Comparison of ENCODE assay signal across 9 mouse cellular contexts in the genomic region with DNA sequence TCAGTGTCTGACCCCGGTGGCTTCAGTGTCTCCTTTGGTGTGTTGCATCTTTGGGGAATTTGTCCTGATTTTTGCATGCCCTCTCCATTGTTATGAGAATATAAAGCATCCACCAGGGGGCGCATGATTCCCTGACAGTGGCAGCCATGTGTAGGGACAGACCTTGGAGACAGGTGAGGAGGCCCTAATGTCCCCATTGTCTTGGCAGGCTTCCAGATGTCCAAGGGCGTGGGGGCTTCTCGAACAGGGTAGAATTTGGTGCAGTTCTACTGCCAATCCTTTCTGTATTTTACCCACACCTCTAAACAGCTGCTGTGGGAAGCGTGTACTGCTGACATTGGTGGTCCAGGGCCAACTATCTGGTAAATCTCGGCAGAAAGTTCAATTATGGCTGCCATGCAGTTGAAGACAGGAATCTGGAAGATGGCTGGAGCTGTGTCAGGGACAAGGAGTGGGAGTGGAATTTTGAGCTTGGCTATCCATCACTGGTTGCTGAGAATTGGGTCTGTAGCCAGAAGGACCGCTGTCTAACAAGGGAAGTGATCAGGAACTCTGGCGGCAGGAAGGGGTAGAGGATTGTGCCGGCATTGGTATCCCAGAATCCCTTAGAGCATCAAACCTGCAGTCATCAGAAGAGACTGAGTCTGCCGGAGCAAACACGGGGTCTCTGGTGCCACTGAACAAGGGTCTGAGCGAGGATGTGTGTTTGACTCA. TPM values are rescaled to one million over a fixed set of nuclear protein-coding genes. Genes with fewer than 3 reads are reported as not detected.
DNase-seq lines count a peak whose midpoint lies in the region; ATAC-seq and TF ChIP-seq lines count a peak whose summit lies in the region.
"Had no signal": no experiment of that assay in that cellular context is flagged by ENCODE, and none has a peak within 500 bp of the region (broad histone marks: within the 10 kb centered on the region; RNA-seq: fewer than 3 reads in every experiment).

No protein-coding gene starts in this region.

- no peak overlapping the region for H3K27ac ChIP-seq in liver, adult 2 months (replicated peaks; ENCODE audit: insufficient read depth, low read depth, low read length)

- TF ChIP-seq CTCF in liver, adult 2 months (IDR thresholded peaks at IDR 0.05; ENCODE audit: low read depth, low read length): peak; percentile 78

- DNase-seq in 3134 (ENCODE audit: extremely low read depth, insufficient read length, low spot score): peak; percentile 15
- peak; percentile 62 to 68 for DNase-seq in CD8-positive naive resting alpha-beta T cell, adult 2 months (ENCODE audit: low read depth in 2 of 2, low spot score in 2 of 2)
- DNase-seq in c-Kit-positive CD71-positive TER-119-negative erythroid progenitor cells, embryonic 14.5 days (ENCODE audit: low read depth): peak; percentile 42
- DNase-seq in forelimb bud, embryonic 11.5 days (ENCODE audit: low read depth, low spot score): peak; percentile 63
- peak; percentile 73 for DNase-seq in kidney, adult 9 months
- DNase-seq in liver, adult 2 months (ENCODE audit: extremely low read depth, low read depth, low spot score): peak; percentile 29
- peak; percentile 41 to 57 for DNase-seq in right cerebral cortex, adult 2 months (ENCODE audit: low spot score in 2 of 2)

- no peaks in the 10 kb centered on the region for H3K4me1 ChIP-seq in liver, adult 2 months (ENCODE audit: control insufficient read depth, insufficient read depth, low read length)

- H3K9ac ChIP-seq in liver, adult 2 months (ENCODE audit: low read depth, low read length): no peak overlapping the region

- no peaks in the 10 kb centered on the region for H3K36me3 ChIP-seq in liver, adult 2 months (ENCODE audit: control insufficient read depth, insufficient read depth, low read length)

- peaks cover 5% of the 10 kb centered on the region; the same call in 1 of the 2 replicates for H3K27me3 ChIP-seq in liver, adult 2 months (ENCODE audit: control insufficient read depth, insufficient read depth, low read length)

- WGBS in liver, adult 2 months: 60% methylated on average over 12 of the region's 12 CpGs

- H3K79me2 ChIP-seq in liver, adult 2 months (ENCODE audit: control insufficient read depth, insufficient read depth, low read length): no peaks in the 10 kb centered on the region

- TF ChIP-seq POLR2A in liver, adult 2 months (IDR thresholded peaks at IDR 0.05; ENCODE audit: extremely low read depth, insufficient read depth, low read length): no peak

- no peak overlapping the region for H3K4me3 ChIP-seq in liver, adult 2 months (ENCODE audit: insufficient read depth, low read depth, low read length)

- ATAC-seq in monocyte, adult 5-6 weeks (replicated peaks; ENCODE audit: insufficient number of reproducible peaks, low FRiP score, low TSS enrichment, poor library complexity, severe bottlenecking): no peak; the same call in 1 of the 2 replicates

RNA-seq across cellular contexts. Expression of a gene that starts 29.8 kb away (rescaled TPM):
- total RNA-seq in liver, adult 2 months (2014; rRNA removed): 8.4 and 14.2 TPM in 2 replicates
- polyA plus RNA-seq in liver, adult 2 months (2012; rRNA removed): 37.4 and 39.5 TPM in 2 replicates
- total RNA-seq in monocyte, adult 5-6 weeks (2017): not detected in 3 replicates
- polyA plus RNA-seq: heart, embryonic 16.5 days had no signal

RNA-seq across cellular contexts. Expression of a gene that starts 46.3 kb away (rescaled TPM):
- not detected in 2 replicates for total RNA-seq in liver, adult 2 months (2014; rRNA removed)
- not detected in 2 replicates for polyA plus RNA-seq in liver, adult 2 months (2012; rRNA removed)
- total RNA-seq in monocyte, adult 5-6 weeks (2017): not detected in 3 replicates

Comparison
In these comparisons a context has a peak if more than half of its experiments do, and no peak if none do; other contexts are left out.
1. DNase-seq: peak in every context shown above with its lines; median percentile 73 in kidney, adult 9 months; 65 in CD8-positive naive resting alpha-beta T cell, adult 2 months; 63 in forelimb bud, embryonic 11.5 days; 49 in right cerebral cortex, adult 2 months; 42 in c-Kit-positive CD71-positive TER-119-negative erythroid progenitor cells, embryonic 14.5 days; 29 in liver, adult 2 months; 15 in 3134.